Mouse (Mus musculus): ENCODE results near the gene Ap2a2.

DNA sequence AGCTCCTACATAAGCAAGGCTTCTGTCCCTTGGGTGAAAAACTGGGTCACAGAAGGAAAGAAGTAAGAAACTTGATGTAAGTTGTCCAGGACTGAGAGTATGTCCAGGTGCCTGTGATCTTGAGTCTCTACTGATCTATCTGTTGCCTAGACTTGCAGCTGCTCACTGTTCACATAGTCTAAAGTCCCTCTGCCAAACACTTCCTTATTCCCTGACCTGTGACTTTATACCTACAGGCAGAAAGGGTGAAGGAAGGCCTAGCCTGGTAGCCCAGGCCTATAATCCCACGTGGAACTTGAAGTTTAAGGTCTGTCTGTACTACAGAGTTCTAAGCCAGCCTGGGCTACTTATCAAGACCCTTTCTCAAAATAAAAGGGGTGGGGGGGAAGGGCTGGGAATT, 26.4 kb upstream of the Ap2a2 start:
- TF ChIP-seq CTCF (IDR thresholded peaks at IDR 0.05; ENCODE audit: insufficient read depth, low read depth, low read length): no peak
- TF ChIP-seq POLR2A (IDR thresholded peaks at IDR 0.05; ENCODE audit: insufficient read depth, low read depth, low read length): no peak

All from olfactory bulb, adult 2 months (tissue).